Mouse (Mus musculus) stomach, postnatal 0 days (tissue): ENCODE measurements around the gene Gm11492.

Experiments used
- CTCF ChIP-seq: IDR thresholded peaks from 2 replicates; pipeline ENCODE4 v1.5.1; 2016; ENCODE audit warnings: antibody characterized with exemption, low read depth, mild to moderate bottlenecking, moderate library complexity
- EP300 ChIP-seq: optimal IDR thresholded peaks from 2 replicates; pipeline ENCODE3; 2016; ENCODE audit warnings: antibody characterized with exemption

- TF ChIP-seq CTCF (no peak), EP300 (no peak)
These were observed 33.9 kb downstream of the Gm11492 start for GRCm38 (mm10) chr11:87600322-87600853.
